Mouse (Mus musculus) urinary bladder, postnatal 14 days (tissue): ENCODE measurements around the gene Dcps.
"Not testable (repeated sequence)": the region's sequence is repeated elsewhere in the genome, so short reads cannot be mapped to it uniquely, and the experiment has no call there.

Experiments used
- DNase-seq: peaks from one replicate; pipeline ENCODE4 v3.0.0; 2021; ENCODE audit warnings: low spot score

Gene Dcps

DNA sequence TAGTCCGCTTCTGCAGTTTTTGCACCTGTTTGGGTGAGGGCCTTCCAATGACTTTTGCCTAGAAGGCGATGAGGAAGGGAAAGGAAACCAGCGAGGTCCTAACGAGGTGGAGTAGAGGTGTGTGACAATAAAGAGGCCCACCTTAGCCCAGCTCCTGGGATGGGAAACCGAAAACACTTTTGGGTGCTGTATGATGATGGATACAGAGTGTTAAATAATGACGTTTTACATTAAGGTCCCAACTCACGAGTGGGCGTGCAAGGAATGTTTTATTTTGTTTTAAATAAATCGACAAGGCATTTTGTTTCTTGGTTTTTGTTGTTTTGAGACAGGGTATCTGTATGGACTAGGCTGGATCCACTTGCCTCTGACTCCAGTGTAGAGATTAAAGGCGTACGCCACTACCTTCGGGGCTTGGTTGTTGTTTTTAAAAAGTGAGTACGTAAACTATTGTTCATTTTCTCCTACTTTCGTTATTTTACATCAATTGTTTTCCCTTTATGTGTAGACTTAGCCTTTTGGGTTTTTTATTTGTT lies 331 bp upstream of the Dcps start:
- no peak for DNase-seq

- DNase-seq = no peak
Measured at GRCm38 (mm10) chr9:35173331-35173730, 2.5 kb downstream of the Dcps start.

DNA sequence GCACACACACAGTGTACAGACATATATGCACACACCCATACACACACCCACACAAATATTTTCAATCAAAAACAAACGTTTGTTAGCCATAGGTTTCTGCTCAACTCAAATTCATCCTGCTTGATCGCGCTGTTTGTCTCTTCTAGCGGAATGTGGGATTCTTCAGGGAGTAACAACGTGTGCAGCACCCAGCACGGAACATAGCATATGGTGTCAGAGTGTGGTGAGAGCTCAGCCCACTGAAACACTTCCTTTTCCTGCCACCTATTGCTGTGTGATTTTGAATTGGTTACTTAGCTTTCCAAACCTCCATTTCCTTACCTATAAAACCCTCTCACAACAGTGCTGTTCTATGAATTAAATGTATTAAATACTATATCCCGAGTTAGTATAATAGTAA lies 5.8 kb downstream of the Dcps start:
- DNase-seq = no peak

DNA sequence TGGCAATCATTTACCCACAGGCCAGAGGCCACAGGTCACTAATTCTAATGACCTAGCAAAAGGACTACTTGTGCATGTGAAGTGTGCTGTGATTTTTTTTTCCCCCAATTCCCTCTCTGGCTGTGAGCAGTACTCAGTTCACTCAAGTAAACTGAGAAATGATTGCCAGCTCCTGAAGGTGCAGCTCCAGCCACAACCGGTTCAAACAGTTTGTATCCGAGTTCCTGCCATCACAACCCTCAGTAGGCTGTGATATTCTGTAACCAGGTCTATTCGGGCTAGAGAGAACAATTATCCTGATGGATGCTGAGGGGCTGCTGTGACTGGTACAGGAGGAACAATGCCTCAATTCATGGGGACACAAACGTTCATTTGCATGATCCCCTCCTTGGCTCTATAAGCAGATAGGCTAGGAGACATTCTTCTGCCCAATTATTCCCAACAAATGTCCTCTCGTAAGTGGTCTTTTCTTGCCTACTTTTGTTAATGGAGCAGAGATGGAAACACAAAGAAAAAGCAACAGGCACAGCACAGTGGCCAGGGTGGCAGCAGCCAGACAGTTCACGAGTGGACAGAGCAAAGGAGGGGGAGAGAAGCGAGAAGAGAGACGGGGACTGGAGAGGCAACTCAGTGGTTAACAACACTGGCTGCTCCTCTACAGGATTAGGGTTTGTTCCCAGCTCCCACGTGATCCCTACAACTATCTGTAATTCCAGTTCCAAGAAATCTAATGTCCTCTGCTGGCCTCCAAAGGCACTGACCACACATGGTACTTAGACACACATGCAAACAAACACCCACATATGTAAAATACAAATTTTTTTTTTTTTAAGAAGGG lies 8.8 kb downstream of the Dcps start:
- DNase-seq = no peak

- no peak for DNase-seq
Measured at GRCm38 (mm10) chr9:35166144-35166797, 9.6 kb downstream of the Dcps start.

DNA sequence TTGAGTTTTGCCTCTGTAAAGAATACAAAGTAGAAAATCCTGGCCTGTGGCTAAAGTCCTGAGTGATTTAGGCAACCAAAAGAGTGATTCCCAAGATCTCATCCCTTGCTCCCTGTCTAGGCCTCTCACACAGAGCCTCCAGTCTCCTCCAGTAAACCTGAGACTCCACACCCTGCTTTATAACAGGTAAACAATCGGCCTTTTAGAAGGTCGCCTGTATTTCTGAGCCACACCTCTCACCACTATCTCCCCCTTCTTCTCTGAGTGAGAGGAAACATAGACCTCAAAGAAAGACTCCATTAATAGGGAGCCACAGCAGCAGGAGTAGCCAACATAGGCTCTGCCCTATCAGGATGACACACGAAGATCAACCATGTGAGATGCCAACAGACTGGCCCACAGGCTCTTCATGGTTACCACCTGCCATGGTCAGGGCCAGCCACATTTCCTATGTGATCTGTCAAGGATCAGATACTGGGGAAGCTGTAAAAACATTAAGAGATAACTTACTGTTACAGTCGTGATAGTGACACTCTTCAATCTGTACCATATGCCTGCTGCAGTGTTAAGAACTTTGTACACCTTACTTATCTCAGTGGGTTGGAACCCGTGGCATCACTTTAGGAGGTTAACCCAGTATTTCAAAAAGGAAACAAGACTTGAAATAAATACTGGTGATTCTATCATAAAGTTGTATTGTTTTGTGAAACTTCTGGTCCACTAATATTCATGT lies 11.6 kb downstream of the Dcps start:
- DNase-seq = no peak

GRCm38 (mm10) chr9:35163011-35163690 lies 12.7 kb downstream of the Dcps start:
- peak; percentile 19 for DNase-seq

- DNase-seq = no peak
Measured at GRCm38 (mm10) chr9:35161721-35162120, 14.1 kb downstream of the Dcps start.

DNA sequence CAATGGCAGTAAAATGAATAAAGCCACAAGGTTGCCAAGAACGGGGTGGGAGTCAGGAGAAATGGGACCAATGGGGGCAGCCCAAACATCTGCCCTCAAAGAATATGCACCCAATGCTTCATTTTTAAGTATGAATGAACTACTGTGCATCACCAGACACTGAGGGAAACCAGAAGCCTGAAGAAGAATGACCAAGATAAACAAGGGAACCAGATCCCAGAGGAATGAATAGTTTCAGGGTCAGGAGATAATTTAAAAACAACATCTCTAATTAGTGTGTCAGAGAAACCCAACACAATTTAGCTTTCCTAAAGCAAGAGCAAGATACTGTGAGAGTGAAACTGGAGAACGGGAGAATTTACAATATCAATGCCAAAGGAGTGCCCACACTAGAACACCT lies 15.2 kb downstream of the Dcps start:
- DNase-seq = no peak

GRCm38 (mm10) chr9:35158477-35158876 lies 17.4 kb downstream of the Dcps start:
- DNase-seq = no peak

GRCm38 (mm10) chr9:35156862-35157261 lies 19.0 kb downstream of the Dcps start:
- no peak for DNase-seq

GRCm38 (mm10) chr9:35156002-35156710 lies 19.7 kb downstream of the Dcps start:
- DNase-seq = peak; percentile 52

GRCm38 (mm10) chr9:35152923-35153322 lies 22.9 kb downstream of the Dcps start:
- DNase-seq = no peak

GRCm38 (mm10) chr9:35148822-35149221 lies 27.0 kb downstream of the Dcps start:
- DNase-seq = not testable (repeated sequence)

- not testable (repeated sequence) for DNase-seq
Measured at GRCm38 (mm10) chr9:35147261-35147660, 28.6 kb downstream of the Dcps start.

GRCm38 (mm10) chr9:35145829-35146228 lies 30.0 kb downstream of the Dcps start:
- DNase-seq = no peak

DNA sequence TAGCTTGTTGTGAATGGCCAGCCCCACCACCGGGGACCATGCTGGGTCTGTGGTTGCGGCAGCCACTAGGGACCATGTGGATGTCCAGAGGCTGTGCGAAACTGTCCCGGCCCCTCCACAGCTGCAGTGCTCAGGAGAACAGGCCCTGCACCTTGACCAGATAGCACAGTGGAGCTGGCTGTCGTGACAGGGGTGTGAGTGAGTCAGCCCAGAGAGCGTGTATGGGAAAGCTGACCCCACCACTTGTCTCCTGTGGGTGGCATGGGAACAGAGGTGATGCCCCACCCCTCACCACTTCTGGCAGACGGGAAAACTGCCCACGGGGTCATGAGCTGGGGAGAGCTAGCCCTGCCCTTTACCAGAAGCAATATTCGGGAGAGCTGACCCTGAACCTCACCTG lies 30.7 kb downstream of the Dcps start:
- DNase-seq = no peak

GRCm38 (mm10) chr9:35142221-35142620 lies 33.6 kb downstream of the Dcps start:
- DNase-seq = no peak

DNA sequence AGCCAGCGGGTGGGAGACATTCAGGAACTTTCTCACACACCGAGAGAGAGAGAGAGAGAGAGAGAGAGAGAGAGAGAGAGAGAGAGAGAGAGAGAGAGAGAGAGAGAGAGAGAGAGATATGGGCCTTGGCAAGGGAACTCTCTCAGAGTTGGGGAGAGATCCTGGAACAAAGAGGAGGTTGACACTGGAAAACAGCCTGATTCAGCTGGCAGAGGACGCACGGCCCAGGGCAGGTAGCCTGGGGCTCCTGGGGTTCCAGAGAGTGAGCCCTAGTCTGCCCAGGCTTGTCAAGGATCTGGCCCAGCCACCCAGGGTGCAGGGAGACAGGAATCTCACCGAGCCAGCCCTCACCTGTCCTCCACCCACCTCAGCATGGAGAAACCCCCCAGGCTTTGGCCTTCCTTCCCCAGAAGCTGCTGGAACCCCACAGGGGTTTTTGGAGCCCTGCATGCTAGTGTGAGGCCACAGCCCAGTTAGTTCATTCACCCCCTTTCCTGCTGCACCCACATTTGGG lies 36.6 kb downstream of the Dcps start:
- no peak for DNase-seq

- DNase-seq = no peak
Measured at GRCm38 (mm10) chr9:35138029-35138428, 37.8 kb downstream of the Dcps start.

DNA sequence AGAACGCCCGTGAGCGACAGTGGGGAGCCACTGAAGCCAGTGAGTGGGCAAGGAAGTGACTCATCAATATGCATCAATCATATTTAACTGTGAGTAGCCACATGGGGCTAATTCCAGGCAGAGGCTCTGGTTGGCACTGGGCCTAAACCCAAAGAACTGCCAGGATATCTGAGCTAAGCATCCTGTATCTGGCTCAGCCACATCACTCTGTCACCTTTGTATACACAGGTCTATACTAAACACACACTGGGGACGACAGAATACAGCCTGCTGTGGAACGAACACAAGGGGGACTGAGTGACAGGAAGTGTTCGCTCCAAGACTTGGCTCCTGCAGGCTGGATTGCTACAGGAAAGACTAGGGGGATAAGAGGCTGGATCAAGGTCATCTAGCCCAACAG lies 40.3 kb downstream of the Dcps start:
- DNase-seq = no peak
